Mouse (Mus musculus) regulatory T cell (primary cell): ENCODE data around the gene Scube3.
"Not testable (repeated sequence)": the region's sequence is repeated elsewhere in the genome, so short reads cannot be mapped to it uniquely, and the experiment has no call there.

Source experiments
- in situ Hi-C: fragments of 300-600 bp; cut with MboI, MseI; formaldehyde crosslinking; loops from one replicate; pipeline ENCODE4 v1.15.1; 2025; ENCODE audit warnings: high pct_unique_total_duplicates

The Scube3 gene

GRCm38 (mm10) chr17:28216791-28217190 is 74.8 kb downstream of the Scube3 start:
- in situ Hi-C loops, result loop anchor here (10.0 kb wide), 1 partner anchor 308 kb away; no protein-coding TSS in a partner anchor

- in situ Hi-C loops, result loop anchor here (10.0 kb wide), 1 partner anchor 307 kb away; no protein-coding TSS in a partner anchor
Measured at GRCm38 (mm10) chr17:28217721-28218649, 76.0 kb downstream of the Scube3 start.

- in situ Hi-C loops, result not testable (repeated sequence)
Measured at GRCm38 (mm10) chr17:28222463-28222862, 80.5 kb downstream of the Scube3 start.

GRCm38 (mm10) chr17:28223561-28224391 is 81.8 kb downstream of the Scube3 start:
- in situ Hi-C loops, result no loop called here
